Mouse (Mus musculus) heart, adult 9 months (tissue): ENCODE measurements around the gene Tob2.

Source experiments
- DNase-seq, 2 experiments: peaks; one replicate each; pipeline ENCODE4 v3.0.0; 2022; ENCODE audit warnings: low spot score in 2 of 2

The Tob2 gene

GRCm38 (mm10) chr15:81812287-81812686 is 46.3 kb downstream of the Tob2 start:
- DNase-seq: no peak

- DNase-seq: no peak
Measured at GRCm38 (mm10) chr15:81811599-81811996, 47.0 kb downstream of the Tob2 start.

- DNase-seq: peak; percentile 98 to 99
Measured at GRCm38 (mm10) chr15:81810671-81811598, 47.7 kb downstream of the Tob2 start.

- peak; percentile 97 for DNase-seq
Measured at GRCm38 (mm10) chr15:81810150-81810549, 48.4 kb downstream of the Tob2 start.

GRCm38 (mm10) chr15:81809550-81809949 is 49.0 kb downstream of the Tob2 start:
- DNase-seq: no peak

- DNase-seq: no peak
Measured at GRCm38 (mm10) chr15:81808799-81809198, 49.8 kb downstream of the Tob2 start.

- no peak for DNase-seq
Measured at GRCm38 (mm10) chr15:81806621-81807404, 51.8 kb downstream of the Tob2 start.

GRCm38 (mm10) chr15:81805624-81806023 is 53.0 kb downstream of the Tob2 start:
- peak; percentile 53 to 57 for DNase-seq

GRCm38 (mm10) chr15:81804883-81805282 is 53.7 kb downstream of the Tob2 start:
- no peak for DNase-seq

- no peak for DNase-seq
Measured at GRCm38 (mm10) chr15:81804172-81804571, 54.4 kb downstream of the Tob2 start.

- DNase-seq: no peak
Measured at GRCm38 (mm10) chr15:81803425-81803951, 55.1 kb downstream of the Tob2 start.

GRCm38 (mm10) chr15:81802941-81803351 is 55.6 kb downstream of the Tob2 start:
- no peak for DNase-seq

GRCm38 (mm10) chr15:81802001-81802890 is 56.4 kb downstream of the Tob2 start, which contains the start of gene Tef:
Tef (plus strand) TSS chr15:81802421.
- DNase-seq: peak; percentile 100

GRCm38 (mm10) chr15:81800391-81800790 is 58.2 kb downstream of the Tob2 start:
- no peak for DNase-seq

GRCm38 (mm10) chr15:81798421-81798820 is 60.2 kb downstream of the Tob2 start:
- no peak for DNase-seq
